Mouse (Mus musculus): ENCODE results near the gene Dimt1.

DNA sequence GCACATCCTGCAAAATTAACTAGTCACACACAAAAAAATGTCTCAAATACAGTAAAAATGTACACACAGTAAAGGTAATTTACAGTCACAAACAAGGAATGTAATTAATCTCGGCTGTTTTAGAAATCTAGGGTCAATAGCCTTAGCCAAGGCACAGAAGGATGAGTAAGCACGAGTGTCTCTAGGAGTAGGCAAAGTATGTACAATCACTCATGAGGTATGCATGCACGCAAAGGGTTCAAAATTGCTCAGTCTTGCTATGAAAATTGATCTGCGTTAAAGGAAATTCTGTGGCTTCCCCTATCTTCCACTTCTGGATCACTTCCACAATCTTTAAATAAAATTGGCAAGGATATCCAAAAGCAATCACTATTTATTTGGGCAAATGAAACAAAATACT, 14.6 kb downstream of the Dimt1 start:
- TF ChIP-seq POLR2AphosphoS2 (IDR thresholded peaks at IDR 0.05; ENCODE audit: low read length) (no peak), MAX (IDR thresholded peaks at IDR 0.05; ENCODE audit: low read length) (no peak), ZMIZ1 (IDR thresholded peaks at IDR 0.05; ENCODE audit: low read depth, low read length) (no peak), USF1 (IDR thresholded peaks at IDR 0.05; ENCODE audit: low read depth, low read length) (no peak), CTCF (IDR thresholded peaks at IDR 0.05 in 2 of 3, conservative IDR thresholded peaks at IDR 0.05 in 1 of 3; ENCODE audit: control insufficient read depth in 1 of 3, insufficient read depth in 1 of 3, low read depth in 2 of 3, low read length in 3 of 3, poor library complexity in 1 of 3, severe bottlenecking in 1 of 3) (no peak)
